Mouse (Mus musculus): ENCODE results near the gene Dmpk.

Gene Dmpk

GRCm38 (mm10) chr7:19075723-19076585 lies 7.7 kb upstream of the Dmpk start, which contains the start of gene Dmwd:
Gene Dmwd, plus strand, starts transcription at chr7:19076227.
- peak; percentile 72 to 87 for DNase-seq (ENCODE audit: low spot score in 2 of 2)

DNA sequence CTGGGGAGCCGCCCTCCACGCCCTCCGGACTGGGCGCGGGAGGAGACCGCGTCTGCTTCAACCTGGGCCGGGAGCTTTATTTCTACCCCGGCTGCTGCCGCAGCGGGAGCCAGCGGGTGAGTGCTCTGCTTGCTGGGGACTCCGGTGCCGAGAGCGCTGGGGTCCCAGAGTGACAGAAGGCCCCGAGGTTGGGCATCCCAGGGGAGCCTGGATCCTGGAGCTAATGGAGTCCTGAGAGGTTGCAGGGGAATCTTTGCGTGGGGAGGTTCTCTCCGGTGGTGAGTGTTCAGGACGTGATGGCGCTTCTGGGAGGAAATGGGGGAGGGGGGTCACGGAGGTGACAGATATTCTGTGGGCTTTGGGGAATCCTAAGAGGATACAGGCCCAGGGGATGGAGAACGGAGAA lies 7.1 kb upstream of the Dmpk start:
- DNase-seq (ENCODE audit: low spot score in 2 of 2) = peak; percentile 50 to 58

- peak; percentile 55 to 74 for DNase-seq (ENCODE audit: low spot score in 2 of 2)
Observed at GRCm38 (mm10) chr7:19077761-19078160, 5.9 kb upstream of the Dmpk start.

GRCm38 (mm10) chr7:19078732-19079131 lies 4.9 kb upstream of the Dmpk start:
- DNase-seq (ENCODE audit: low spot score in 2 of 2) = no peak

DNA sequence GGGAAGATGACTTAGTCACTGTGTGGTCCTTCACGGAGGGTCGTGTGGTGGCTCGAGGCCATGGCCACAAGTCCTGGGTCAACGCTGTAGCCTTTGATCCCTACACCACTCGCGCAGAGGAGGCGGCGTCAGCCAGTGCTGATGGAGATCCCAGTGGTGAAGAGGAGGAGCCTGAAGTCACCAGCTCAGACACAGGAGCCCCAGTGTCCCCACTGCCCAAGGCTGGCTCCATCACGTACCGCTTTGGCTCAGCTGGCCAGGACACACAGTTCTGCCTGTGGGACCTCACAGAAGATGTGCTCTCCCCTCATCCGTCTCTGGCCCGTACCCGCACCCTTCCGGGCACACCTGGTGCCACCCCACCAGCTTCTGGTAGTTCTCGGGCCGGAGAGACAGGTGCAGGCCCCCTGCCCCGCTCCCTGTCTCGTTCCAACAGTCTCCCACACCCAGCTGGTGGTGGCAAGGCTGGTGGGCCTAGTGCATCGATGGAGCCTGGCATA lies 3.1 kb upstream of the Dmpk start:
- peak in 1 of 2 experiments; percentile 23 for DNase-seq (ENCODE audit: low spot score in 2 of 2)

DNA sequence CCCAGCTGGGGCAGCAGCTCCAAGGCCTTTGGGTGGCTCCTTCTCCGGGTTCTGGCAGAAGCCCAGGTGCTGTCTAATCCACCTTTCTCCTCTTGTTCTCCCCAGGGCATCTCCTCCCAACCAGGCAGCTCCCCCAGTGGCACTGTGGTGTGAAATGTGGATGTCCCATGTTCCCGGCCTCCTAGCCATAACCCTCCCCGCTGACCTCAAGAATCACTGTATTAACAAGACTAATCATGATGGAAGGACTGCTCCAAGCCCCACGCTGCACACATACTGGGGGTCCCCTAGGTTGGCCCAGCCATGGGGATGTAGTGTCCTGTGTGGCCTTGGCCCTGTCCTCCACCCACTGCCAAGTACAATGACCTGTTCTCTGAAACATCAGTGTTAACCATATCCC lies 1.5 kb upstream of the Dmpk start:
- DNase-seq (ENCODE audit: low spot score in 2 of 2) = peak in 1 of 2 experiments; percentile 10

DNA sequence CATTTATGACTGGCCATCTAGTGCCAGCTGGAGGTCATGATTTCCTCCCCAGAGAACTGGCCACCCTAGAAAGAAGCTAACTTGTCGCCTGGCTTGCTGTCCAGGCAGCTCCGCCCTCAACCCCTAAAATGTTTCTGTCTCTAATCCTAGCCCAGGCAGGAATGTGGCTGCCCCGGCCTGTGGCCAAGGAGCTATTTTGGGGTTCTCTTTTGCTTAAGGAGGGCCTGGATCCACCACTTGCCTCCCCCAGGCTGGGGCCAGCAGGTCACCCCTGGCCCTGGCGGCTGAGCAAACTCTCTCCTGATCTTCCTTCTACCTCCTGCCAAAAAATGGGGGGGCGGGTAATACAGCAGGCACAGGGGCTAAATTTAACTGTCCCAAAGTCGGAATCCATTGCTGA lies 553 bp upstream of the Dmpk start:
- peak; percentile 8 to 23 for DNase-seq (ENCODE audit: low spot score in 2 of 2)

DNA sequence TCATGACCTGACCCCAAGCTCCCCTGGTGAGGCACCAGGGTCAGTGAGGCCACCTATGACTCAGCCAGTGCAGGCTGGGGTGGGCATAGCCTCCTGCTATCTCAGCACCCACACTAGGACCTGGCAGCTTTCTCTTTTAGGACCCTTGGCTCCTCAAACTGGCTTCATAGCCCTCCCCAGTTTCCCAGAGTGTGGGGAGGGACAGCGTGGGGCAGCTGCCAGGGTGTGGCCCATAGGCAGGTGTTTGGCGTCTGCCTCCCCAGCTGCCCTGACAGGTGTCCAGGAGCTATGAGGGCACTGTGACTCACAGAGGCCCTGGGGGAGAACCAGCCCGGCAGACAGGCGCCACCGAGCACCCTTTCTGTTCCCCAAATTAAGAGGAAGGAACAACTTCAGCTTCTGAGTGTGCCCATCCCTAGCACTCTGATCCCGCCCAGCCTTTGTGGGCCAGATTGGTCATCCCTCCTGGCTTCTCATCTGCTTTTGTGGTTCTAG lies 675 bp downstream of the Dmpk start:
- DNase-seq (ENCODE audit: low spot score in 2 of 2) = peak; percentile 39 to 69

DNA sequence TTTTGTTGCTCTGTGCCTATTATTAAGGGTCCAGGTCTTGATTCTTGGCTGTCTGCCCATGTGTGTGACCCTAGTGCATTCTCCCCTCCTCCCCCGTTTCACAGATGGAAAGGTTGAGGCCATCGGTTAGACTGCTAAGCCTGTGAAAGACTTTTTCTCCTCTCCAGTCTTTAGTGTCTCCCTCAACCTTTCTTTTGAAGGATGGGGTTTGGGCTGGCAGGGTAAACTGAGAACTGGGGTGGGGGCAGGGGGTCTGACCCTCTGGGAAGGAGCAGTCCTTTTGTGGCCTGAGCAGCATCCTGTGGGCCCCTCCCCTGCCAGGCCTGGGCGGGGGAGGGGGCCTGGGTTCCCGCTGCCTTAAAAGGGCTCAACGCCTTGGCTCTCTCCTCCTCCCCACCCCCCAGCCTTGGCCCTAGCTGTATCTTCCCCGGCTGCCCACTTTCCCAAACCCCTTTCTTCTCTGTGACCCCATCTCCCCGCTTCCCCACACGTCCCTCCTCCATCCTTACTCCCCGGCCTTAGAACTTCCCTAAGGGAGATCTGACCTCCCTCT lies 1.3 kb downstream of the Dmpk start:
- no peak for DNase-seq (ENCODE audit: low spot score in 2 of 2)

DNA sequence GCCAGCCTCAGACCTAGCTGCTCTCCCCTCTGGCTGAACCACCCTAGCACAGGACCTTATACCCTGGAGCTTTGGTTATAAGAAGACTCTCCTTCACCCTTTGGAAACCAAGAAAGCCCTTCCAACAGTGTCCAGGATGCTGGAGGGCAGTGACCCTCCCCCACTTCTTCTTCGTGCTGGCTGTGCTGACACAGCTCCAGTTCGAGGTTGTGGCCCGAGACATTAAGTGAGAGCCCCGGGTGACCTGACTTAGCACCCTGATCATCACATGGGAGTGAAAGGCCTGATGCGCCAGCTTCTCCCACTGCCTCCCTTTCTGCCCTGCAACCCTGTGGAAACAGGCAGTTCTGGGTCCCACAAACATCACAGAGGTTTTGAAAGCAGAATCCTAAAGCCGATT lies 1.8 kb downstream of the Dmpk start:
- DNase-seq (ENCODE audit: low spot score in 2 of 2) = peak; percentile 14 to 24

GRCm38 (mm10) chr7:19086042-19086441 lies 2.4 kb downstream of the Dmpk start:
- DNase-seq (ENCODE audit: low spot score in 2 of 2) = peak; percentile 51 to 88

GRCm38 (mm10) chr7:19086760-19087159 lies 3.1 kb downstream of the Dmpk start:
- DNase-seq (ENCODE audit: low spot score in 2 of 2) = peak in 1 of 2 experiments; percentile 21

- DNase-seq (ENCODE audit: low spot score in 2 of 2) = peak; percentile 67 to 85
Observed at GRCm38 (mm10) chr7:19088813-19089212, 5.2 kb downstream of the Dmpk start.

DNA sequence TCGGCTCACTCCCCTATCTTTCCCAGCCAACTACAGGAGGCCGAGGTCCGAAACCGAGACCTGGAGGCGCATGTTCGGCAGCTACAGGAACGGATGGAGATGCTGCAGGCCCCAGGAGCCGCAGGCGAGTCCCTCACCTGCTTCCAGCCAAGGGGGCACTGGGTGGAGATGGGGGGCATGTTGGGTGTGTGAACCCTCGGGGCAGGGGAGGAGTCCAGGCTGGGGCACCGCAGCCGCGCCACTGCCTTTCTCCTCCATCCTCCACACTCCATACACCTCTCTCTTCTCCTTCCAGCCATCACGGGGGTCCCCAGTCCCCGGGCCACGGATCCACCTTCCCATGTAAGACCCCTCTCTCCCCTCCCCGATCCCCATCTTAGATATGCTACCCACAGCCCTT lies 8.3 kb downstream of the Dmpk start:
- DNase-seq (ENCODE audit: low spot score in 2 of 2) = no peak

GRCm38 (mm10) chr7:19092381-19093173 lies 8.9 kb downstream of the Dmpk start:
- peak; percentile 38 to 49 for DNase-seq (ENCODE audit: low spot score in 2 of 2)

- peak; percentile 88 to 91 for DNase-seq (ENCODE audit: low spot score in 2 of 2)
Observed at GRCm38 (mm10) chr7:19093174-19093521, 9.5 kb downstream of the Dmpk start.

DNA sequence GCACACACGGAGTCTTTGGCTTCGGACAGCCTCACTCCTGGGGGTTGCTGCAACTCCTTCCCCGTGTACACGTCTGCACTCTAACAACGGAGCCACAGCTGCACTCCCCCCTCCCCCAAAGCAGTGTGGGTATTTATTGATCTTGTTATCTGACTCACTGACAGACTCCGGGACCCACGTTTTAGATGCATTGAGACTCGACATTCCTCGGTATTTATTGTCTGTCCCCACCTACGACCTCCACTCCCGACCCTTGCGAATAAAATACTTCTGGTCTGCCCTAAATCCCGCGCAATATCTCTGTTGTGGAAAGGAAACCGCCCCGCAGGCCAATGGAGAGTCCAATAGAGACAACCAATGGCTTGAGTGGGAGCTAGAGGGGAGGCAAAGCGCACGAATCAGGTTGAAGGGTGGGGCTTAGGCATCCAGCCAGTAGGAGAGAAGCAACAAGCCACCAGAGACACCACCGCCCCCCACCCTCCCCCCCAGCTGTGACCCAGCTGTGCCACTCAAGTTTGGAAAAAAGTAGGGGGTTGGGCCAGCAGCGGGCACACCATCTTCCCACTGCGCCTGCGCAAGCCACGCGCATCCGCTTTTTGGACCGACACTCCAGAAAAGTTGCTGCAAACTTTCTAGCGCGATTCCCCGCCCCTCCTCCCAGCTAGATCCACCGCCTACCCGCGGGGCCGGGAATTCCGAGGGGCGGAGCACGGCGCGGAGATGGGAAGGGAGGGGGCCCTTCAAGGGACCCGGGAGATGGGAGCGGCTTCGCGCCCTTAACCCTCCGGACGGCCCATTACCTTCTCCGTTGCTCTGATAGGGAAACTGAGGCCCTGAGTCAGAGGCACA lies 10.1 kb downstream of the Dmpk start:
- peak; percentile 69 to 87 for DNase-seq (ENCODE audit: low spot score in 2 of 2)

DNA sequence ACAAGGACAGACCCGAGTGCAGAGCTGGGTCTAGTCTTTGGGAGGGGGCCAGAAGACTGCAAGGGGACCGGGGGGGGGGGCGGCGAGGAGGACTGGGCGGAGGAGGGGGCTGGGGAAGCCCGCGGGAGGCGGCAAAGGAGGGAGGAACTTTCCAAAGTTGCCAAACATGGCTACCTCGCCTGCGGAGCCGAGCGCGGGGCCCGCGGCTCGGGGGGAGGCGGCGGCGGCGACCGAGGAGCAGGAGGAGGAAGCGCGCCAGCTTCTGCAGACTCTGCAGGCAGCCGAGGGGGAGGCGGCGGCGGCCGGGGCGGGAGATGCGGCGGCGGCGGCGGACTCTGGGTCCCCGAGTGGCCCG lies 10.8 kb downstream of the Dmpk start, which contains the start of gene Six5:
TSS of gene Six5 (plus strand) at position 124 of the 355 bp plus-strand sequence.
- peak; percentile 31 to 61 for DNase-seq (ENCODE audit: low spot score in 2 of 2)

GRCm38 (mm10) chr7:19094826-19095750 lies 11.4 kb downstream of the Dmpk start:
- DNase-seq (ENCODE audit: low spot score in 2 of 2) = peak; percentile 46 to 62

- DNase-seq (ENCODE audit: low spot score in 2 of 2) = peak in 1 of 2 experiments; percentile 38
Observed at GRCm38 (mm10) chr7:19095751-19096110, 12.1 kb downstream of the Dmpk start.
